Mouse (Mus musculus): ENCODE data around the gene Fhdc1.

GRCm38 (mm10) chr3:84428994-84429725 is 51.1 kb downstream of the Fhdc1 start:
- TF ChIP-seq POLR2A (IDR thresholded peaks at IDR 0.05; ENCODE audit: extremely low read depth, insufficient read depth, low read length) (no peak), CTCF (IDR thresholded peaks at IDR 0.05; ENCODE audit: low read depth, low read length) (no peak)

All from liver, adult 2 months (tissue).